Mouse (Mus musculus): ENCODE results near the gene Ddx6. TPM values are rescaled to one million over a fixed set of nuclear protein-coding genes. Genes with fewer than 3 reads are reported as not detected.

Ddx6 gene
- polyA plus RNA-seq, 1 experiment from 2014 or later: 13.6 TPM

- Histone ChIP-seq H3K9me3 (no peaks in the 10 kb centered on the region), H3K4me1 (replicated peaks) (no peaks in the 10 kb centered on the region), H3K4me2 (no peak overlapping the region), H3K36me3 (no peaks in the 10 kb centered on the region), H3K4me3 (no peak overlapping the region), H3K27ac (replicated peaks) (no peak overlapping the region), H3K27me3 (no peaks in the 10 kb centered on the region), H3K9ac (no peak overlapping the region)
- ATAC-seq (ENCODE audit: low FRiP score, low read depth): no peak
- WGBS: 64% methylated on average over 3 of the region's 3 CpGs
These were observed 23.3 kb upstream of the Ddx6 start for GRCm38 (mm10) chr9:44581423-44581822.

GRCm38 (mm10) chr9:44582390-44582789, 22.3 kb upstream of the Ddx6 start:
- H3K36me3 ChIP-seq: no peaks in the 10 kb centered on the region

DNA sequence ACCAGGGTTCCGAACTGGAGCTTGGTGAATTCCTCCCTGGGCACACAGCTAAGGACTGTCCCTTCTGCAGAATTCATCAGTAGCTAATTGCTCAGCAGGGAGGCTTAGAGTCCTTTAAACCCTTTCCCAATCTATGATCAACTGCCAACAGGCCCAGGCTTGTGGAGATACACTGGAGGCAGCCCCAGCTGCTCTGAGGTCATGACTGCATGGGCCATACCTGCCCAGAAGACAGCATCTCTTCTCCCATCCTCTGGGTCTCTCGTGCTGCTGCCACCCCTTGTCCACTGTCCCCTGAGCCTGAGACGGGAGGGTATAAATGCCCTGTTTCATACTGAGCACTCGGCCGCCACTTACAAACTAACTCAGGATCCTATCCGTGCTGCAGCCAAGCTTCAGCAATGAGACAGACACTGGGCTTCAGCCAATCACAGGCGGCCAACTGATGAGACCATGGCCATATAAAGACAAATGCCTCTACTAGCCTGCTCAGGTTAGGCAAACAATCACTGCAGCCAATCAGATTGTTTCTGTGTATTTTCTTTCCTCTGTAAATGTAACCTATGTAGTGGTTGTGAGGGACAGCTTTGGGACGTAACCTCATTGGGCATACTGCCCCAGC, 17.9 kb upstream of the Ddx6 start:
- WGBS: 69% methylated on average over 8 of the region's 8 CpGs
- Histone ChIP-seq H3K9me3 (no peaks in the 10 kb centered on the region), H3K36me3 (no peaks in the 10 kb centered on the region), H3K27me3 (no peaks in the 10 kb centered on the region), H3K4me3 (no peak overlapping the region), H3K4me1 (replicated peaks) (no peaks in the 10 kb centered on the region), H3K27ac (replicated peaks) (no peak overlapping the region), H3K4me2 (no peak overlapping the region), H3K9ac (no peak overlapping the region)
- no peak for ATAC-seq (ENCODE audit: low FRiP score, low read depth)

More at GRCm38 (mm10) chr9:44582390-44582789, 22.3 kb upstream of the Ddx6 start:
- no peak overlapping the region for H3K4me2 ChIP-seq
- H3K9me3 ChIP-seq: no peaks in the 10 kb centered on the region
- H3K9ac ChIP-seq: no peak overlapping the region
- no peak overlapping the region for H3K4me3 ChIP-seq
- no peak for ATAC-seq (ENCODE audit: low FRiP score, low read depth)
- H3K27ac ChIP-seq (replicated peaks): no peak overlapping the region
- no peaks in the 10 kb centered on the region for H3K27me3 ChIP-seq
- whole genome bisulfite sequencing: 90% methylated on average over 16 of the region's 16 CpGs
- no peaks in the 10 kb centered on the region for H3K4me1 ChIP-seq (replicated peaks)

GRCm38 (mm10) chr9:44587262-44588160, 17.2 kb upstream of the Ddx6 start:
- WGBS: 89% methylated on average over 9 of the region's 9 CpGs
- no peak overlapping the region for H3K4me3 ChIP-seq
- no peaks in the 10 kb centered on the region for H3K36me3 ChIP-seq
- H3K4me2 ChIP-seq: no peak overlapping the region
- no peak overlapping the region for H3K27ac ChIP-seq (replicated peaks)
- H3K27me3 ChIP-seq: no peaks in the 10 kb centered on the region
- no peak for ATAC-seq (ENCODE audit: low FRiP score, low read depth)
- H3K4me1 ChIP-seq (replicated peaks): no peaks in the 10 kb centered on the region
- no peak overlapping the region for H3K9ac ChIP-seq
- no peaks in the 10 kb centered on the region for H3K9me3 ChIP-seq

DNA sequence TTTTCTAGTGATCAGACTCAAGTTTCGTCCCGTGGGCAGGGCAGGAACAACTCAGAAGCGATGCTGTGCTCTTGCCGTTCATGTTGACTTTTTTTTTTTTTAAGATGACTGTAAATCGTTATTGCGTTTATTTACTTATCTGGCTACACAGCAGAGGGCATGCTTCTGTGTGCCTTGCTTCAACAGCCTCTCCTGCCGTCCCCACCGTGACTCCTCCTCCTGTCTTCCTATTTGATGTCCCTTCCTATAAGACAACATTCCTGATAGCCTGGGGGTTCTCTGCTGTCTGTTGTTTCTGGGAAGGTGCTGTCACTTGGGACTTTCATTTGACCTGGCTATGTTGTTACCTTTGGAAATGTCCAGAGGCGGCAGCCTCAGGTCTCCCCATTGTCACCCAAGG, 16.1 kb upstream of the Ddx6 start:
- Histone ChIP-seq H3K9me3 (no peaks in the 10 kb centered on the region), H3K4me1 (replicated peaks) (no peaks in the 10 kb centered on the region), H3K9ac (no peak overlapping the region), H3K4me2 (no peak overlapping the region), H3K27ac (replicated peaks) (no peak overlapping the region), H3K36me3 (no peaks in the 10 kb centered on the region), H3K4me3 (no peak overlapping the region), H3K27me3 (no peaks in the 10 kb centered on the region)
- 74% methylated on average over 9 of the region's 9 CpGs for WGBS
- no peak for ATAC-seq (ENCODE audit: low FRiP score, low read depth)

- H3K9ac ChIP-seq: no peak overlapping the region
- ATAC-seq (ENCODE audit: low FRiP score, low read depth): no peak
- no peak overlapping the region for H3K27ac ChIP-seq (replicated peaks)
- no peak overlapping the region for H3K4me3 ChIP-seq
- H3K4me2 ChIP-seq: no peak overlapping the region
- H3K4me1 ChIP-seq (replicated peaks): no peaks in the 10 kb centered on the region
- H3K36me3 ChIP-seq: no peaks in the 10 kb centered on the region
- H3K9me3 ChIP-seq: no peaks in the 10 kb centered on the region
- H3K27me3 ChIP-seq: no peaks in the 10 kb centered on the region
These were observed 15.6 kb upstream of the Ddx6 start for GRCm38 (mm10) chr9:44589095-44589494.

GRCm38 (mm10) chr9:44590969-44591368, 13.7 kb upstream of the Ddx6 start:
- Histone ChIP-seq H3K4me1 (replicated peaks) (no peaks in the 10 kb centered on the region), H3K9me3 (no peaks in the 10 kb centered on the region), H3K4me3 (no peak overlapping the region), H3K27ac (replicated peaks) (no peak overlapping the region), H3K27me3 (no peaks in the 10 kb centered on the region), H3K4me2 (no peak overlapping the region), H3K36me3 (no peaks in the 10 kb centered on the region), H3K9ac (no peak overlapping the region)
- 1% methylated on average over 2 of the region's 2 CpGs for WGBS
- no peak for ATAC-seq (ENCODE audit: low FRiP score, low read depth)

- no peaks in the 10 kb centered on the region for H3K27me3 ChIP-seq
- H3K27ac ChIP-seq (replicated peaks): no peak overlapping the region
- H3K9ac ChIP-seq: no peak overlapping the region
- H3K36me3 ChIP-seq: no peaks in the 10 kb centered on the region
- no peaks in the 10 kb centered on the region for H3K9me3 ChIP-seq
- ATAC-seq (ENCODE audit: low FRiP score, low read depth): no peak
- 77% methylated on average over 7 of the region's 7 CpGs for WGBS
- H3K4me3 ChIP-seq: no peak overlapping the region
- H3K4me2 ChIP-seq: no peak overlapping the region
- H3K4me1 ChIP-seq (replicated peaks): no peaks in the 10 kb centered on the region
These were observed 13.0 kb upstream of the Ddx6 start for GRCm38 (mm10) chr9:44591595-44592188.

- 83% methylated on average over 4 of the region's 4 CpGs for WGBS
- H3K9ac ChIP-seq: no peak overlapping the region
- no peaks in the 10 kb centered on the region for H3K9me3 ChIP-seq
- no peak for ATAC-seq (ENCODE audit: low FRiP score, low read depth)
- H3K36me3 ChIP-seq: no peaks in the 10 kb centered on the region
- no peaks in the 10 kb centered on the region for H3K27me3 ChIP-seq
- H3K4me3 ChIP-seq: no peak overlapping the region
- no peak overlapping the region for H3K27ac ChIP-seq (replicated peaks)
- H3K4me1 ChIP-seq (replicated peaks): peaks cover 1% of the 10 kb centered on the region; the same call in 1 of the 2 replicates
- H3K4me2 ChIP-seq: no peak overlapping the region
These were observed 11.5 kb upstream of the Ddx6 start for GRCm38 (mm10) chr9:44593221-44593620.

DNA sequence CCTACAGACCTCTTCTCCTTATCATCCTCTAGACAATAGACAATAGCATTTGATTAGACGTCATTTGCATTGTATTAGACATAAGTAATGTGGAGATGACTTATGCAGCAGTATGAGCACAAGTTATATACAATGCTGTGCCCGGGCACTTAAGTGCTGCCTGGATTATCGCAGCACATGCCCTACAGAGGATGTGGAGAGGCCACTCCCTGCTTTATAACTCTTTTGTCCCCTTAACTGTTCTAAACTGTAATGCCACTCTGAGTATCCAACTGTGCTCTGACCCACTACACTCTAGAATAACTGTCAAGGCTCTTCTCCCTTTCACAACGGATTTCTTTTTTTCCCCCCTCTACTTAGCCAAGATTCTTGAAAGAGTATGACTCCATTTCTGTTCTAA, 10.8 kb upstream of the Ddx6 start:
- no peak overlapping the region for H3K27ac ChIP-seq (replicated peaks)
- H3K4me2 ChIP-seq: no peak overlapping the region
- ATAC-seq (ENCODE audit: low FRiP score, low read depth): no peak
- H3K9me3 ChIP-seq: no peaks in the 10 kb centered on the region
- no peak overlapping the region for H3K4me3 ChIP-seq
- no peaks in the 10 kb centered on the region for H3K36me3 ChIP-seq
- H3K27me3 ChIP-seq: no peaks in the 10 kb centered on the region
- no peak overlapping the region for H3K9ac ChIP-seq
- peaks cover 8% of the 10 kb centered on the region for H3K4me1 ChIP-seq (replicated peaks)
- 90% methylated on average over 4 of the region's 4 CpGs for WGBS

DNA sequence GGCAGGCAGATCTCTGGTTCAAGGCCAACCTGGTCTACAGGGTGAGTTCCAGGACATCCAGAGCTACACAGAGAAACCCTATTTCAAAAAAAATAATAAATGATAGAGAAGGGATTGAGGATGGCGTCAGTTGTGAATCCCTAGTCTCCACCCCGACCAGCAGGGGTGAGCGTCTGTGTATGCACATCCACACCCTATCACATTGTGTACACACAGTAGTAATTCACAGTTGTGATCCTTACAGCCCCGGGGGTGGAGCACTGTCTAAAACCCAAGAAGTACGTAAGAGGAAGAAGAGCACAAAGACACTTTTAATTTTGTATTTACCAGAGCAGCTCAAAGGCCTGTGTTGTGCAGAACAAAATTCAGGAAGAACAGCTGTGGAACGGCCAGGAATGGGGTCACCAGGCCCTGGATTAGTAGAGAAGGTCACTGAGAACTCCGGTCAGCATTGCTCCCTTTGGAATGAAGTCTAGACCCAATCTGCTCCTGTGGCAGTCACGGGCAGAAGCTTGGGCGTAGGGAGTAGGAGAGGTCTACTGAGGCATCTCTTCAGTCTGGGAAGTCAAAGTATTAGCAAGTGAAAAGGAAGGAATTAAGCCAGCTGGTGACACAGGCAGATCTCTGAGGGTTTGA, 9.7 kb upstream of the Ddx6 start:
- Histone ChIP-seq H3K9me3 (no peaks in the 10 kb centered on the region), H3K36me3 (no peaks in the 10 kb centered on the region), H3K4me1 (replicated peaks) (peaks cover 16% of the 10 kb centered on the region), H3K27ac (replicated peaks) (no peak overlapping the region), H3K27me3 (no peaks in the 10 kb centered on the region), H3K4me3 (no peak overlapping the region), H3K9ac (no peak overlapping the region), H3K4me2 (no peak overlapping the region)
- no peak for ATAC-seq (ENCODE audit: low FRiP score, low read depth)
- 80% methylated on average over 9 of the region's 9 CpGs for WGBS

- Histone ChIP-seq H3K9me3 (no peaks in the 10 kb centered on the region), H3K9ac (no peak overlapping the region), H3K4me2 (no peak overlapping the region), H3K27me3 (no peaks in the 10 kb centered on the region), H3K4me3 (no peak overlapping the region), H3K4me1 (replicated peaks) (peaks cover 16% of the 10 kb centered on the region), H3K36me3 (no peaks in the 10 kb centered on the region), H3K27ac (replicated peaks) (no peak overlapping the region)
- ATAC-seq (ENCODE audit: low FRiP score, low read depth): no peak
- WGBS: 85% methylated on average over 1 of the region's 1 CpGs
These were observed 9.2 kb upstream of the Ddx6 start for GRCm38 (mm10) chr9:44595537-44595930.
